11 mouse cellular contexts compared by ENCODE assay signal in the genomic region with DNA sequence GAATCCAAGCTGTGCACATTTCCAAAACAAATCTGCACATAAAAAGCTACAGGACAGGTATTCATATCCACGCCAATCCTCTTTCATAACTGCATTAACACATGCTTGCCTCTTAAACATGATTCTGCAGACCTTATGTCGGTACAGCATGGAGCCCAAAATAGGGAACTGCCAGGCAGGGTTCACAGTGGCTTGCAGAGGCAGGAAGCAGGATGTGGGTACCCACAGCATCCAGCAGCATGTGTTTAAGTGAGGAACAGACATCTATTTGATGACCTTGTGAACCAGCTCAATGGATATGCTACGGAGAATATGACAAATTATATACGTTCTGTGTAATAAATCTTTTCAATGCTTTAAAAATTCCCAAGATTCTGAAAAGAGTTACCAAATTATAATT.
DNase-seq lines count a peak whose midpoint lies in the region.
"Had no signal": no experiment of that assay in that cellular context is flagged by ENCODE, and none has a peak within 500 bp of the region (broad histone marks: within the 10 kb centered on the region; RNA-seq: fewer than 3 reads in every experiment).

No protein-coding gene starts in this region.

- no peak overlapping the region for H3K4me3 ChIP-seq in macrophage (ENCODE audit: inconsistent target)
- H3K4me3 ChIP-seq: limb, embryonic 10.5 days; midbrain, embryonic 10.5 days had no signal

- H3K36me3 ChIP-seq in macrophage (ENCODE audit: inconsistent target): no peaks in the 10 kb centered on the region
- H3K36me3 ChIP-seq: limb, embryonic 10.5 days; midbrain, embryonic 10.5 days had no signal

- peak overlapping the region; percentile 24; the same call in 1 of the 2 replicates for H3K27ac ChIP-seq in macrophage
- H3K27ac ChIP-seq: hindbrain, postnatal 0 days; limb, embryonic 10.5 days; midbrain, embryonic 10.5 days had no signal

- WGBS in macrophage (ENCODE audit: missing documents): 2% methylated on average over 4 of the region's 4 CpGs

- peak; percentile 59 to 68 for DNase-seq in B cell, adult 2 months
- peak; percentile 50 to 62 for DNase-seq in CD8-positive naive resting alpha-beta T cell, adult 2 months (ENCODE audit: low read depth in 2 of 2, low spot score in 2 of 2)
- peak; percentile 69 for DNase-seq in spleen, postnatal 36 days (ENCODE audit: low spot score in 2 of 2)
- no peak for DNase-seq in cerebellum, adult 8-10 months
- DNase-seq in cerebellum, postnatal 4 days (ENCODE audit: low spot score in 2 of 2): no peak
- no peak for DNase-seq in right cerebral cortex, postnatal 25 days
- DNase-seq: cerebellum, postnatal 14 days had no signal

- H3K79me2 ChIP-seq in macrophage (ENCODE audit: inconsistent target): no peaks in the 10 kb centered on the region

Comparison
In these comparisons a context has a peak if more than half of its experiments do, and no peak if none do; other contexts are left out.
1. DNase-seq: peak in B cell, adult 2 months (2 of 2), CD8-positive naive resting alpha-beta T cell, adult 2 months (2 of 2) and spleen, postnatal 36 days (2 of 2); none in cerebellum, adult 8-10 months (single experiment), cerebellum, postnatal 4 days (0 of 2) and right cerebral cortex, postnatal 25 days (single experiment).